Mouse (Mus musculus) urinary bladder, postnatal 25 days (tissue): ENCODE measurements at regions not wholly inside any gene's neighbourhood (a gene's known extent, or its start where the extent isn't known, plus 50 kb on each side); places are given as distances from the start of the nearest gene placed in this dataset.

Experiments used
- DNase-seq: peaks from one replicate; pipeline ENCODE4 v3.0.0; 2022; ENCODE audit warnings: low spot score

- peak; percentile 87 for DNase-seq
Observed at GRCm38 (mm10) chr1:154118374-154119004, 82.5 kb upstream of the Zfp648 start.

GRCm38 (mm10) chr1:154119611-154120010 is 81.4 kb upstream of the Zfp648 start:
- DNase-seq = no peak

- peak; percentile 42 for DNase-seq
Observed at GRCm38 (mm10) chr1:154120693-154121092, 80.3 kb upstream of the Zfp648 start.

GRCm38 (mm10) chr1:154124981-154125380 is 76.0 kb upstream of the Zfp648 start:
- peak; percentile 1 for DNase-seq

- peak; percentile 2 for DNase-seq
Observed at GRCm38 (mm10) chr1:154126487-154126886, 74.5 kb upstream of the Zfp648 start.

- DNase-seq = no peak
Observed at GRCm38 (mm10) chr1:154139488-154139887, 61.5 kb upstream of the Zfp648 start.

- no peak for DNase-seq
Observed at GRCm38 (mm10) chr1:154143691-154144090, 57.3 kb upstream of the Zfp648 start.

- DNase-seq = no peak
Observed at GRCm38 (mm10) chr1:154147001-154147571, 53.9 kb upstream of the Zfp648 start.

GRCm38 (mm10) chr1:154148948-154149347 is 52.0 kb upstream of the Zfp648 start:
- no peak for DNase-seq

GRCm38 (mm10) chr1:154149431-154150143 is 51.4 kb upstream of the Zfp648 start:
- DNase-seq = no peak

- DNase-seq = peak; percentile 57
Observed at GRCm38 (mm10) chr1:154150167-154150851, 50.7 kb upstream of the Zfp648 start.
